Mouse (Mus musculus): ENCODE data around the gene Samsn1. TPM values are rescaled to one million over a fixed set of nuclear protein-coding genes. Genes with fewer than 3 reads are reported as not detected.

The Samsn1 gene
- polyA plus RNA-seq, 1 experiment from 2014 or later = 1.8 TPM

- H3K27me3 ChIP-seq (ENCODE audit: control insufficient read depth, insufficient read depth, low read length) = no peaks in the 10 kb centered on the region
- WGBS = 95% methylated on average over 3 of the region's 3 CpGs
These were observed 19.1 kb downstream of the Samsn1 start for GRCm38 (mm10) chr16:76002870-76003572.

GRCm38 (mm10) chr16:76002287-76002686, 19.8 kb downstream of the Samsn1 start:
- no peaks in the 10 kb centered on the region for H3K9me3 ChIP-seq (ENCODE audit: control insufficient read depth, low read length)
- ATAC-seq (ENCODE audit: low FRiP score, low TSS enrichment) = no peak
- no peaks in the 10 kb centered on the region for H3K36me3 ChIP-seq (ENCODE audit: control insufficient read depth, insufficient read depth, low read length)
- H3K4me1 ChIP-seq (ENCODE audit: control insufficient read depth, insufficient read depth, low read length) = peaks cover 4% of the 10 kb centered on the region
- no peak overlapping the region for H3K27ac ChIP-seq (replicated peaks; ENCODE audit: low read depth, low read length)
- no peak overlapping the region for H3K4me3 ChIP-seq (replicated peaks; ENCODE audit: low read depth, low read length)
- DNase-seq = no peak
- H3K9ac ChIP-seq (replicated peaks; ENCODE audit: low read length) = no peak overlapping the region
- H3K27me3 ChIP-seq (ENCODE audit: control insufficient read depth, insufficient read depth, low read length) = no peaks in the 10 kb centered on the region
- no peak overlapping the region for H3K4me2 ChIP-seq (ENCODE audit: low read length)
- 89% methylated on average over 12 of the region's 12 CpGs for WGBS

More at GRCm38 (mm10) chr16:76002870-76003572, 19.1 kb downstream of the Samsn1 start:
- Histone ChIP-seq H3K9me3 (ENCODE audit: control insufficient read depth, low read length) (no peaks in the 10 kb centered on the region), H3K4me2 (ENCODE audit: low read length) (no peak overlapping the region), H3K9ac (replicated peaks; ENCODE audit: low read length) (no peak overlapping the region), H3K4me1 (ENCODE audit: control insufficient read depth, insufficient read depth, low read length) (peaks cover 4% of the 10 kb centered on the region), H3K4me3 (replicated peaks; ENCODE audit: low read depth, low read length) (no peak overlapping the region), H3K27ac (replicated peaks; ENCODE audit: low read depth, low read length) (no peak overlapping the region), H3K36me3 (ENCODE audit: control insufficient read depth, insufficient read depth, low read length) (no peaks in the 10 kb centered on the region)
- no peak for ATAC-seq (ENCODE audit: low FRiP score, low TSS enrichment)
- DNase-seq = no peak

GRCm38 (mm10) chr16:76001788-76002187, 20.3 kb downstream of the Samsn1 start:
- Histone ChIP-seq H3K4me1 (ENCODE audit: control insufficient read depth, insufficient read depth, low read length) (peaks cover 4% of the 10 kb centered on the region), H3K27me3 (ENCODE audit: control insufficient read depth, insufficient read depth, low read length) (no peaks in the 10 kb centered on the region), H3K4me3 (replicated peaks; ENCODE audit: low read depth, low read length) (no peak overlapping the region), H3K4me2 (ENCODE audit: low read length) (no peak overlapping the region), H3K9ac (replicated peaks; ENCODE audit: low read length) (no peak overlapping the region), H3K9me3 (ENCODE audit: control insufficient read depth, low read length) (no peaks in the 10 kb centered on the region), H3K27ac (replicated peaks; ENCODE audit: low read depth, low read length) (no peak overlapping the region), H3K36me3 (ENCODE audit: control insufficient read depth, insufficient read depth, low read length) (no peaks in the 10 kb centered on the region)
- no peak for ATAC-seq (ENCODE audit: low FRiP score, low TSS enrichment)
- DNase-seq = no peak
- WGBS = 66% methylated on average over 6 of the region's 6 CpGs

- Histone ChIP-seq H3K4me2 (ENCODE audit: low read length) (no peak overlapping the region), H3K9ac (replicated peaks; ENCODE audit: low read length) (no peak overlapping the region), H3K4me1 (ENCODE audit: control insufficient read depth, insufficient read depth, low read length) (peaks cover 4% of the 10 kb centered on the region), H3K27ac (replicated peaks; ENCODE audit: low read depth, low read length) (no peak overlapping the region), H3K9me3 (ENCODE audit: control insufficient read depth, low read length) (no peaks in the 10 kb centered on the region), H3K4me3 (replicated peaks; ENCODE audit: low read depth, low read length) (no peak overlapping the region), H3K27me3 (ENCODE audit: control insufficient read depth, insufficient read depth, low read length) (no peaks in the 10 kb centered on the region), H3K36me3 (ENCODE audit: control insufficient read depth, insufficient read depth, low read length) (no peaks in the 10 kb centered on the region)
- WGBS = 91% methylated on average over 9 of the region's 9 CpGs
- no peak for ATAC-seq (ENCODE audit: low FRiP score, low TSS enrichment)
- DNase-seq = no peak
These were observed 22.0 kb downstream of the Samsn1 start for GRCm38 (mm10) chr16:76000127-76000526.

GRCm38 (mm10) chr16:75990173-75990572, 31.9 kb downstream of the Samsn1 start:
- H3K9me3 ChIP-seq (ENCODE audit: control insufficient read depth, low read length) = no peaks in the 10 kb centered on the region
- WGBS = 89% methylated on average over 1 of the region's 1 CpGs
- H3K9ac ChIP-seq (replicated peaks; ENCODE audit: low read length) = no peak overlapping the region
- H3K27ac ChIP-seq (replicated peaks; ENCODE audit: low read depth, low read length) = no peak overlapping the region
- ATAC-seq (ENCODE audit: low FRiP score, low TSS enrichment) (no peak), DNase-seq (no peak)
- H3K36me3 ChIP-seq (ENCODE audit: control insufficient read depth, insufficient read depth, low read length) = no peaks in the 10 kb centered on the region
- H3K4me3 ChIP-seq (replicated peaks; ENCODE audit: low read depth, low read length) = no peak overlapping the region
- no peak overlapping the region for H3K4me2 ChIP-seq (ENCODE audit: low read length)
- no peaks in the 10 kb centered on the region for H3K27me3 ChIP-seq (ENCODE audit: control insufficient read depth, insufficient read depth, low read length)
- H3K4me1 ChIP-seq (ENCODE audit: control insufficient read depth, insufficient read depth, low read length) = no peaks in the 10 kb centered on the region

- no peaks in the 10 kb centered on the region for H3K36me3 ChIP-seq (ENCODE audit: control insufficient read depth, insufficient read depth, low read length)
- no peak overlapping the region for H3K27ac ChIP-seq (replicated peaks; ENCODE audit: low read depth, low read length)
- ATAC-seq (ENCODE audit: low FRiP score, low TSS enrichment) (no peak), DNase-seq (no peak)
- no peak overlapping the region for H3K4me3 ChIP-seq (replicated peaks; ENCODE audit: low read depth, low read length)
- H3K9ac ChIP-seq (replicated peaks; ENCODE audit: low read length) = no peak overlapping the region
- WGBS = 88% methylated on average over 1 of the region's 1 CpGs
- 0 out of 2 replicates have a peak, but pooled peaks cover 5% of the 10 kb centered on the region for H3K9me3 ChIP-seq (ENCODE audit: control insufficient read depth, low read length)
- no peaks in the 10 kb centered on the region for H3K4me1 ChIP-seq (ENCODE audit: control insufficient read depth, insufficient read depth, low read length)
- H3K27me3 ChIP-seq (ENCODE audit: control insufficient read depth, insufficient read depth, low read length) = no peaks in the 10 kb centered on the region
- no peak overlapping the region for H3K4me2 ChIP-seq (ENCODE audit: low read length)
These were observed 38.2 kb downstream of the Samsn1 start for GRCm38 (mm10) chr16:75983831-75984230.

GRCm38 (mm10) chr16:75979381-75979780, 42.7 kb downstream of the Samsn1 start:
- no peak for DNase-seq
- no peak overlapping the region for H3K4me3 ChIP-seq (replicated peaks; ENCODE audit: low read depth, low read length)
- H3K9ac ChIP-seq (replicated peaks; ENCODE audit: low read length) = no peak overlapping the region
- 0 out of 2 replicates have a peak, but pooled peaks cover 4% of the 10 kb centered on the region for H3K9me3 ChIP-seq (ENCODE audit: control insufficient read depth, low read length)
- no peak overlapping the region for H3K4me2 ChIP-seq (ENCODE audit: low read length)
- ATAC-seq (ENCODE audit: low FRiP score, low TSS enrichment) = no peak
- no peaks in the 10 kb centered on the region for H3K27me3 ChIP-seq (ENCODE audit: control insufficient read depth, insufficient read depth, low read length)
- H3K27ac ChIP-seq (replicated peaks; ENCODE audit: low read depth, low read length) = no peak overlapping the region
- H3K36me3 ChIP-seq (ENCODE audit: control insufficient read depth, insufficient read depth, low read length) = no peaks in the 10 kb centered on the region
- no peaks in the 10 kb centered on the region for H3K4me1 ChIP-seq (ENCODE audit: control insufficient read depth, insufficient read depth, low read length)

- Histone ChIP-seq H3K27ac (replicated peaks; ENCODE audit: low read depth, low read length) (no peak overlapping the region), H3K9me3 (ENCODE audit: control insufficient read depth, low read length) (no peaks in the 10 kb centered on the region), H3K9ac (replicated peaks; ENCODE audit: low read length) (no peak overlapping the region), H3K4me1 (ENCODE audit: control insufficient read depth, insufficient read depth, low read length) (no peaks in the 10 kb centered on the region), H3K27me3 (ENCODE audit: control insufficient read depth, insufficient read depth, low read length) (no peaks in the 10 kb centered on the region), H3K4me2 (ENCODE audit: low read length) (no peak overlapping the region), H3K4me3 (replicated peaks; ENCODE audit: low read depth, low read length) (no peak overlapping the region), H3K36me3 (ENCODE audit: control insufficient read depth, insufficient read depth, low read length) (no peaks in the 10 kb centered on the region)
- 92% methylated on average over 5 of the region's 5 CpGs for WGBS
- DNase-seq (no peak), ATAC-seq (ENCODE audit: low FRiP score, low TSS enrichment) (no peak)
These were observed 44.3 kb downstream of the Samsn1 start for GRCm38 (mm10) chr16:75977798-75978197.

- H3K36me3 ChIP-seq (ENCODE audit: control insufficient read depth, insufficient read depth, low read length) = no peaks in the 10 kb centered on the region
- H3K27me3 ChIP-seq (ENCODE audit: control insufficient read depth, insufficient read depth, low read length) = no peaks in the 10 kb centered on the region
- no peak overlapping the region for H3K4me3 ChIP-seq (replicated peaks; ENCODE audit: low read depth, low read length)
- DNase-seq = no peak
- WGBS = 83% methylated on average over 11 of the region's 11 CpGs
- ATAC-seq (ENCODE audit: low FRiP score, low TSS enrichment) = no peak; the same call in 1 of the 2 replicates
- no peaks in the 10 kb centered on the region for H3K9me3 ChIP-seq (ENCODE audit: control insufficient read depth, low read length)
- no peak overlapping the region for H3K4me2 ChIP-seq (ENCODE audit: low read length)
- no peaks in the 10 kb centered on the region for H3K4me1 ChIP-seq (ENCODE audit: control insufficient read depth, insufficient read depth, low read length)
- no peak overlapping the region for H3K27ac ChIP-seq (replicated peaks; ENCODE audit: low read depth, low read length)
- no peak overlapping the region for H3K9ac ChIP-seq (replicated peaks; ENCODE audit: low read length)
These were observed 46.3 kb downstream of the Samsn1 start for GRCm38 (mm10) chr16:75975682-75976332.

Measured in midbrain, embryonic 14.5 days (tissue).